Mouse (Mus musculus) 3T3-L1 (cell line): ENCODE measurements at regions not wholly inside any gene's neighbourhood (a gene's known extent, or its start where the extent isn't known, plus 50 kb on each side); places are given as distances from the start of the nearest gene placed in this dataset.
A peak's percentile ranks its signal among the peaks of the same experiment; 100 is the strongest.
"Not testable (repeated sequence)": the region's sequence is repeated elsewhere in the genome, so short reads cannot be mapped to it uniquely, and the experiment has no call there.

ENCODE experiments used
- DNase-seq: peaks from one replicate; pipeline ENCODE4 v3.0.0-alpha.2; 2015; ENCODE audit warnings: low read depth, low spot score

- DNase-seq: no peak
These were observed 184.4 kb downstream of the Mat2b start for GRCm38 (mm10) chr11:40510325-40511239.

GRCm38 (mm10) chr11:40491599-40491998 lies 203.4 kb downstream of the Mat2b start:
- DNase-seq: peak; percentile 15

- DNase-seq: not testable (repeated sequence)
These were observed 216.8 kb downstream of the Mat2b start for GRCm38 (mm10) chr11:40478171-40478570.

- DNase-seq: no peak
These were observed 217.7 kb downstream of the Mat2b start for GRCm38 (mm10) chr11:40477294-40477693.

- DNase-seq: peak; percentile 84
These were observed 225.8 kb downstream of the Mat2b start for GRCm38 (mm10) chr11:40469080-40469705.

GRCm38 (mm10) chr11:40456571-40456970 lies 238.4 kb downstream of the Mat2b start:
- DNase-seq: no peak

GRCm38 (mm10) chr11:40454994-40455393 lies 240.0 kb downstream of the Mat2b start:
- not testable (repeated sequence) for DNase-seq

GRCm38 (mm10) chr11:40446846-40447245 lies 248.2 kb downstream of the Mat2b start:
- peak; percentile 81 for DNase-seq

GRCm38 (mm10) chr11:40434002-40434401 lies 261.0 kb downstream of the Mat2b start:
- DNase-seq: no peak

GRCm38 (mm10) chr11:40428858-40429257 lies 266.1 kb downstream of the Mat2b start:
- peak; percentile 7 for DNase-seq

GRCm38 (mm10) chr11:40424316-40424715 lies 270.7 kb downstream of the Mat2b start:
- DNase-seq: no peak

- peak; percentile 73 for DNase-seq
These were observed 287.4 kb downstream of the Mat2b start for GRCm38 (mm10) chr11:40407571-40407970.

- peak; percentile 96 for DNase-seq
These were observed 292.8 kb downstream of the Mat2b start for GRCm38 (mm10) chr11:40402249-40402648.

GRCm38 (mm10) chr11:40397453-40398104 lies 297.4 kb downstream of the Mat2b start:
- DNase-seq: peak; percentile 17

- no peak for DNase-seq
These were observed 299.7 kb downstream of the Mat2b start for GRCm38 (mm10) chr11:40395331-40395730.

GRCm38 (mm10) chr11:40394864-40395266 lies 300.1 kb downstream of the Mat2b start:
- no peak for DNase-seq

- no peak for DNase-seq
These were observed 300.7 kb downstream of the Mat2b start for GRCm38 (mm10) chr11:40394283-40394758.

GRCm38 (mm10) chr11:40380696-40381095 lies 314.3 kb downstream of the Mat2b start:
- peak; percentile 76 for DNase-seq

- no peak for DNase-seq
These were observed 323.3 kb downstream of the Mat2b start for GRCm38 (mm10) chr11:40371696-40372095.

GRCm38 (mm10) chr11:40366573-40366972 lies 328.4 kb downstream of the Mat2b start:
- no peak for DNase-seq

GRCm38 (mm10) chr11:40362530-40363185 lies 332.3 kb downstream of the Mat2b start:
- DNase-seq: no peak
